Mouse (Mus musculus): ENCODE results near the gene A630076J17Rik. TPM values are rescaled to one million over a fixed set of nuclear protein-coding genes. Genes with fewer than 3 reads are reported as not detected.

A630076J17Rik gene
- total RNA-seq, 2 experiments from 2014 or later = not detected

GRCm38 (mm10) chr3:107238051-107238450 lies 7.6 kb downstream of the A630076J17Rik start:
- intact Hi-C loops (cut with DNase I) = no loop called here
- DNase-seq = no peak
- H3K4me3 ChIP-seq = no peak overlapping the region
- H3K27ac ChIP-seq = no peak overlapping the region
- TF ChIP-seq CTCF (IDR thresholded peaks at IDR 0.05) = no peak

GRCm38 (mm10) chr3:107238471-107238980 lies 8.1 kb downstream of the A630076J17Rik start:
- Histone ChIP-seq H3K4me3 (no peak overlapping the region), H3K27ac (no peak overlapping the region)
- no peak for DNase-seq
- intact Hi-C loops (cut with DNase I) = no loop called here
- TF ChIP-seq CTCF (IDR thresholded peaks at IDR 0.05) = no peak

- Histone ChIP-seq H3K4me3 (no peak within 1 kb of the TSS), H3K27ac (no peak within 1 kb of the TSS)
- TF ChIP-seq CTCF (IDR thresholded peaks at IDR 0.05) = no peak
- DNase-seq = no peak
- intact Hi-C loops (cut with DNase I) = no loop called here
These were observed 9.2 kb downstream of the A630076J17Rik start, which contains the start of gene Prok1 for GRCm38 (mm10) chr3:107239607-107240006. Gene Prok1 (minus strand): TSS chr3:107239707.

GRCm38 (mm10) chr3:107241389-107242094 lies 11.1 kb downstream of the A630076J17Rik start:
- Histone ChIP-seq H3K27ac (no peak overlapping the region), H3K4me3 (no peak overlapping the region)
- DNase-seq = no peak
- TF ChIP-seq CTCF (IDR thresholded peaks at IDR 0.05) = no peak
- intact Hi-C loops (cut with DNase I) = no loop called here

GRCm38 (mm10) chr3:107246876-107247275 lies 16.5 kb downstream of the A630076J17Rik start:
- no peak overlapping the region for H3K27ac ChIP-seq
- no peak for DNase-seq
- intact Hi-C loops (cut with DNase I) = no loop called here
- TF ChIP-seq CTCF (IDR thresholded peaks at IDR 0.05) = no peak
- no peak overlapping the region for H3K4me3 ChIP-seq

- no peak for TF ChIP-seq CTCF (IDR thresholded peaks at IDR 0.05)
- no peak overlapping the region for H3K27ac ChIP-seq
- DNase-seq = no peak
- intact Hi-C loops (cut with DNase I) = no loop called here
- H3K4me3 ChIP-seq = no peak overlapping the region
These were observed 18.6 kb downstream of the A630076J17Rik start for GRCm38 (mm10) chr3:107249042-107249441.

GRCm38 (mm10) chr3:107250320-107250719 lies 19.9 kb downstream of the A630076J17Rik start:
- intact Hi-C loops (cut with DNase I) = no loop called here
- H3K4me3 ChIP-seq = no peak overlapping the region
- H3K27ac ChIP-seq = no peak overlapping the region
- no peak for TF ChIP-seq CTCF (IDR thresholded peaks at IDR 0.05)
- no peak for DNase-seq

GRCm38 (mm10) chr3:107252035-107252434 lies 21.6 kb downstream of the A630076J17Rik start:
- H3K4me3 ChIP-seq = no peak overlapping the region
- no peak for DNase-seq
- H3K27ac ChIP-seq = peak overlapping the region; percentile 8; the same call in 1 of the 2 replicates
- intact Hi-C loops (cut with DNase I) = no loop called here
- TF ChIP-seq CTCF (IDR thresholded peaks at IDR 0.05) = no peak

- intact Hi-C loops (cut with DNase I) = no loop called here
- DNase-seq = no peak
- no peak for TF ChIP-seq CTCF (IDR thresholded peaks at IDR 0.05)
- Histone ChIP-seq H3K4me3 (no peak overlapping the region), H3K27ac (no peak overlapping the region)
These were observed 23.5 kb downstream of the A630076J17Rik start for GRCm38 (mm10) chr3:107253925-107254324.

GRCm38 (mm10) chr3:107255992-107256391 lies 25.6 kb downstream of the A630076J17Rik start:
- intact Hi-C loops (cut with DNase I) = no loop called here
- no peak for TF ChIP-seq CTCF (IDR thresholded peaks at IDR 0.05)
- Histone ChIP-seq H3K4me3 (no peak overlapping the region), H3K27ac (no peak overlapping the region)
- no peak for DNase-seq

GRCm38 (mm10) chr3:107256724-107257123 lies 26.3 kb downstream of the A630076J17Rik start:
- intact Hi-C loops (cut with DNase I) = no loop called here
- Histone ChIP-seq H3K27ac (no peak overlapping the region), H3K4me3 (no peak overlapping the region)
- peak; percentile 50 for DNase-seq
- no peak for TF ChIP-seq CTCF (IDR thresholded peaks at IDR 0.05)

GRCm38 (mm10) chr3:107257924-107258323 lies 27.5 kb downstream of the A630076J17Rik start:
- intact Hi-C loops (cut with DNase I) = no loop called here
- no peak for TF ChIP-seq CTCF (IDR thresholded peaks at IDR 0.05)
- H3K27ac ChIP-seq = peak overlapping the region; percentile 48; the same call in 1 of the 2 replicates
- no peak overlapping the region for H3K4me3 ChIP-seq
- DNase-seq = no peak

GRCm38 (mm10) chr3:107260956-107261850 lies 30.8 kb downstream of the A630076J17Rik start:
- TF ChIP-seq CTCF (IDR thresholded peaks at IDR 0.05) = no peak
- Histone ChIP-seq H3K4me3 (no peak overlapping the region), H3K27ac (peak overlapping the region; percentile 63)
- intact Hi-C loops (cut with DNase I) = no loop called here
- peak; percentile 60 for DNase-seq
